Comparison of ENCODE assay signal across 11 mouse cellular contexts in genomic region chr13:46724371-46724770, GRCm38 (mm10). TPM values are rescaled to one million over a fixed set of nuclear protein-coding genes. Genes with fewer than 3 reads are reported as not detected.
DNase-seq lines count a peak whose midpoint lies in the region; ATAC-seq and TF ChIP-seq lines count a peak whose summit lies in the region.
"Had no signal": no experiment of that assay in that cellular context is flagged by ENCODE, and none has a peak within 500 bp of the region (broad histone marks: within the 10 kb centered on the region; RNA-seq: fewer than 3 reads in every experiment).

No protein-coding gene starts in this region.

- peak; percentile 57 for DNase-seq in CD4-positive, CD25-positive, alpha-beta regulatory T cell, adult 2 months (ENCODE audit: low read depth, low spot score)
- DNase-seq in kidney, postnatal 4 days, result no peak
- DNase-seq in A20 (ENCODE audit: low read depth, low spot score), result peak; percentile 45
- DNase-seq in hindbrain, postnatal 0 days (ENCODE audit: low spot score), result peak; percentile 27
- DNase-seq in testis, postnatal 10 days (ENCODE audit: low spot score), result no peak
- DNase-seq: cerebellum, adult 9-10 months; spleen, adult 18-20 months had no signal

- no peaks in the 10 kb centered on the region for H3K27me3 ChIP-seq in kidney, embryonic 14.5 days (ENCODE audit: control insufficient read depth, insufficient read depth, low read length)
- H3K27me3 ChIP-seq in hindbrain, postnatal 0 days (ENCODE audit: insufficient read depth, low read length), result no peaks in the 10 kb centered on the region
- no peaks in the 10 kb centered on the region for H3K27me3 ChIP-seq in intestine, embryonic 16.5 days (replicated peaks; ENCODE audit: control insufficient read depth, insufficient read depth, low read length)
- H3K27me3 ChIP-seq: limb, embryonic 15.5 days had no signal

- no peak overlapping the region for H3K4me2 ChIP-seq in kidney, embryonic 14.5 days (replicated peaks; ENCODE audit: low read depth, low read length)
- H3K4me2 ChIP-seq in hindbrain, postnatal 0 days (ENCODE audit: low read depth, low read length), result no peak overlapping the region
- no peak overlapping the region for H3K4me2 ChIP-seq in intestine, embryonic 16.5 days (ENCODE audit: low read depth, low read length)
- H3K4me2 ChIP-seq: limb, embryonic 15.5 days had no signal

- TF ChIP-seq CTCF in hindbrain, postnatal 0 days (IDR thresholded peaks at IDR 0.05; ENCODE audit: low read depth), result peak; percentile 53

- ATAC-seq in CD4-positive, CD25-positive, alpha-beta regulatory T cell, adult 4 months, result no peak
- ATAC-seq in kidney, embryonic 14.5 days (ENCODE audit: low FRiP score, low TSS enrichment), result no peak
- no peak for ATAC-seq in hindbrain, postnatal 0 days
- ATAC-seq in intestine, embryonic 16.5 days, result no peak

- H3K27ac ChIP-seq in kidney, embryonic 14.5 days (ENCODE audit: low read depth, low read length), result no peak overlapping the region
- no peak overlapping the region for H3K27ac ChIP-seq in hindbrain, postnatal 0 days
- H3K27ac ChIP-seq in intestine, embryonic 16.5 days (ENCODE audit: low read length), result no peak overlapping the region
- H3K27ac ChIP-seq: limb, embryonic 15.5 days had no signal

- 0 out of 2 replicates have a peak overlapping the region, but pooled peaks have one; percentile 7 for H3K9ac ChIP-seq in kidney, embryonic 14.5 days (ENCODE audit: low read depth, low read length)
- H3K9ac ChIP-seq in hindbrain, postnatal 0 days (replicated peaks; ENCODE audit: low read length), result no peak overlapping the region
- H3K9ac ChIP-seq in intestine, embryonic 16.5 days (ENCODE audit: low read depth, low read length), result no peak overlapping the region
- H3K9ac ChIP-seq: limb, embryonic 15.5 days had no signal

- H3K4me3 ChIP-seq in kidney, embryonic 14.5 days (ENCODE audit: low read length), result no peak overlapping the region
- H3K4me3 ChIP-seq in hindbrain, postnatal 0 days (ENCODE audit: low read length), result no peak overlapping the region
- no peak overlapping the region for H3K4me3 ChIP-seq in intestine, embryonic 16.5 days (ENCODE audit: low read length)
- H3K4me3 ChIP-seq: limb, embryonic 15.5 days had no signal

- H3K36me3 ChIP-seq in kidney, embryonic 14.5 days (ENCODE audit: control insufficient read depth, insufficient read depth, low read length), result 0 out of 2 replicates have a peak, but pooled peaks cover 2% of the 10 kb centered on the region
- H3K36me3 ChIP-seq in hindbrain, postnatal 0 days (ENCODE audit: insufficient read depth, low read length), result no peaks in the 10 kb centered on the region
- no peaks in the 10 kb centered on the region for H3K36me3 ChIP-seq in intestine, embryonic 16.5 days (ENCODE audit: control insufficient read depth, insufficient read depth, low read length)
- H3K36me3 ChIP-seq: limb, embryonic 15.5 days had no signal

- peaks cover 10% of the 10 kb centered on the region for H3K4me1 ChIP-seq in kidney, embryonic 14.5 days (ENCODE audit: control insufficient read depth, insufficient read depth, low read length)
- H3K4me1 ChIP-seq in hindbrain, postnatal 0 days (ENCODE audit: insufficient read depth, low read length), result peaks cover 9% of the 10 kb centered on the region
- peaks cover 6% of the 10 kb centered on the region for H3K4me1 ChIP-seq in intestine, embryonic 16.5 days (ENCODE audit: control insufficient read depth, insufficient read depth, low read length)

- H3K9me3 ChIP-seq in kidney, embryonic 14.5 days (ENCODE audit: control insufficient read depth, low read length), result no peaks in the 10 kb centered on the region
- no peaks in the 10 kb centered on the region for H3K9me3 ChIP-seq in hindbrain, postnatal 0 days (ENCODE audit: low read length)
- H3K9me3 ChIP-seq in intestine, embryonic 16.5 days (ENCODE audit: control insufficient read depth, low read length), result no peaks in the 10 kb centered on the region
- H3K9me3 ChIP-seq: limb, embryonic 15.5 days had no signal

RNA-seq across cellular contexts. Expression of gene Nup153, which starts 3.4 kb away (rescaled TPM):
- 10 to 100 TPM; 51.7 to 77.9 TPM for polyA plus RNA-seq in CD4-positive, CD25-positive, alpha-beta regulatory T cell, adult 4 months (2017; shearing (Covaris generic))
- polyA plus RNA-seq in kidney, embryonic 14.5 days (2014; fragmentation: Nextera tagmentation; extraction: Ambion mirVana), result 37.2 and 47.2 TPM in 2 replicates
- total RNA-seq in hindbrain, postnatal 0 days (2014; rRNA removed), result 88.6 and 103 TPM in 2 replicates
- 10.3 and 10.6 TPM in 2 replicates for polyA plus RNA-seq in hindbrain, postnatal 0 days (2015; fragmentation: Nextera tagmentation; extraction: Ambion mirVana)
- 12.1 and 14.5 TPM in 2 replicates for polyA plus RNA-seq in intestine, embryonic 16.5 days (2015; fragmentation: Nextera tagmentation; extraction: Ambion mirVana)

RNA-seq across cellular contexts. Expression of gene Fam8a1, which starts 55.0 kb away (rescaled TPM):
- 1 to 10 TPM; 8.5 to 9.0 TPM for polyA plus RNA-seq in CD4-positive, CD25-positive, alpha-beta regulatory T cell, adult 4 months (2017; shearing (Covaris generic))
- polyA plus RNA-seq in kidney, embryonic 14.5 days (2014; fragmentation: Nextera tagmentation; extraction: Ambion mirVana), result 8.7 and 13.5 TPM in 2 replicates
- 32.7 and 33.2 TPM in 2 replicates for total RNA-seq in hindbrain, postnatal 0 days (2014; rRNA removed)
- polyA plus RNA-seq in hindbrain, postnatal 0 days (2015; fragmentation: Nextera tagmentation; extraction: Ambion mirVana), result 12.0 and 14.5 TPM in 2 replicates
- 4.6 and 5.9 TPM in 2 replicates for polyA plus RNA-seq in intestine, embryonic 16.5 days (2015; fragmentation: Nextera tagmentation; extraction: Ambion mirVana)

Comparison
In these comparisons a context has a peak if more than half of its experiments do, and no peak if none do; other contexts are left out.
1. DNase-seq: peak in CD4-positive, CD25-positive, alpha-beta regulatory T cell, adult 2 months (single experiment), A20 (single experiment) and hindbrain, postnatal 0 days (single experiment); none in kidney, postnatal 4 days (0 of 2) and testis, postnatal 10 days (single experiment).